Mouse (Mus musculus): ENCODE measurements at regions not wholly inside any gene's neighbourhood (a gene's known extent, or its start where the extent isn't known, plus 50 kb on each side); places are given as distances from the start of the nearest gene placed in this dataset.
A peak's percentile ranks its signal among the peaks of the same experiment; 100 is the strongest.
"Not testable (repeated sequence)": the region's sequence is repeated elsewhere in the genome, so short reads cannot be mapped to it uniquely, and the experiment has no call there.

GRCm38 (mm10) chr10:104592009-104592603, 398.3 kb downstream of the Gm4340 start:
- DNase-seq: no peak

DNA sequence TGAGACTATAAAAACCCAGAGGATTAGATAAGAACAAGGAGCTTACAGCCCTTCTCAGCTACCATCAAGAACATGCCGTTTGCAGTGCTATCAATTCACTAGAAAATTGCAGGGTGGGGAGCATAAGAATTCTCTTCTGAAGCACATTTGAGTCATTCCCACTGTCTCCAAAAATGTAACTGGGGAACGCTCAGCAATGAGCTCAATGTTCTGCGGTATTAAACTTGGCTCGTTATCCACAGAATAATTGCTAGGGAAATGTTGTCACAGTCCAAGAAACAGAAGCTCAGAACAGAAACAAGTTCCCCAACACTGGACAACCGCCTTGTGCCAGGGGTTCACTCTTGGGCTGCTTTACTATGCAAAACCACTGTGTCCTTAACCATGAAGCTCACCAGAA, 402.1 kb downstream of the Gm4340 start:
- DNase-seq: no peak

DNA sequence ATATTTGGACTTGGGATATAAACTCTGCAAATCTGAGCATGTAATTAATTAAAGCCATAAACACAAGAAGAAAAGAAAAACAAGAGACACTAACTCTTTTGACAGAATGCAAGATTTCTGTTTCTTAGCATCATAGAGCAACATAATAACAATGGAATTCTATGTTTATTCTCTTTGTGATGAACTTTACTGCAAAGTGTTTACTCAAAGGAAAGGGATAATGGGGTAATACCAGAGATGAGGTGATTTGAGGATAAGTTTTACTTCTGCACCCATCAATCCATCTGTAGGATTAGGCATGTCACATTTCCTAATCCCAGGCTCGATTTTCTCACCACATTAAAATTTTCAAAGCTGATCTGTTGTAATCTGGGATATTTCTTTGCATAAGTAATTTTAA, 433.8 kb downstream of the Gm4340 start:
- no peak for DNase-seq

- no peak for DNase-seq
Measured at GRCm38 (mm10) chr10:104651020-104651419, 457.2 kb downstream of the Gm4340 start.

DNA sequence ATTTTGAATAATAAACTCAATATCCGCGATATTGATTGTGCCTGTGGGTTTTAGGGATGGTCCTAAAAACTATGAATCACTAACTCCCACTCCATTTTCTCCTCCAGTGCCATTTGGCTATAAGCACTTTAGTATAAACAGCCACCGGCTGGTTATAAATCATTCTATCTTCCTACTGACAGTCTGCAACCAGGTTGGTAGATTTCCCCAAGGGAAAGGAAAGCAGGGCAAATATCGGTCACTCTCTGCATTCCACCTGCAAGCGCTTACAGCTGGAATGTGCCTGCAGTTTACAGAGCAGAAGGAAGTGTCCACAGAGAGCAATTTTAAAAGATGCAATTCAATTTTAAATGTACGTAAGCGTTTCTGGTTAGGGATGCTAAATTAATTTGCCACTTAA, 466.5 kb downstream of the Gm4340 start:
- no peak for DNase-seq

- peak; percentile 25 for DNase-seq
Measured at GRCm38 (mm10) chr10:104661672-104662071, 467.8 kb downstream of the Gm4340 start.

GRCm38 (mm10) chr10:104668286-104668685, 474.4 kb downstream of the Gm4340 start:
- no peak for DNase-seq

GRCm38 (mm10) chr10:104684717-104685336, 491.0 kb downstream of the Gm4340 start:
- no peak for DNase-seq

GRCm38 (mm10) chr10:104685857-104686256, 492.0 kb downstream of the Gm4340 start:
- no peak for DNase-seq

DNA sequence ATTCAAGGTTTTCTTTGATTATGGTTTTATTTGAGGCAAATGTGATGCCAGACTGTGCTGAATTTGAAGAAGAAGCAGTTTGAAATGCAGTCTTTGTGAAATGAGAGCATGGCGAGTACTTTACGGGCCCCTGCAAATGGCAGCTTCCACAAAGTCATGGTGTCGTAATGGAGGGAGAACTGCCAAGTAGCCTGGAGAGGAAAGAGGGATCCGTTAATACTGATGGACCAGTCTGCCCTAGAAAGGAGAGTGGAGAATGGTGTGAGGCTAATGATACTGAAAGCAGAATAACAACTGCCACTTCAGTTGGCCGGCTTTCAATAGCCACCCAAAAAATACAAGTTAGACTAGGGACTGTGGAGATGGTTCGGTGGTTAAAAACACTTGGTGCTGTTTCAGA, 492.8 kb downstream of the Gm4340 start:
- DNase-seq: no peak

DNA sequence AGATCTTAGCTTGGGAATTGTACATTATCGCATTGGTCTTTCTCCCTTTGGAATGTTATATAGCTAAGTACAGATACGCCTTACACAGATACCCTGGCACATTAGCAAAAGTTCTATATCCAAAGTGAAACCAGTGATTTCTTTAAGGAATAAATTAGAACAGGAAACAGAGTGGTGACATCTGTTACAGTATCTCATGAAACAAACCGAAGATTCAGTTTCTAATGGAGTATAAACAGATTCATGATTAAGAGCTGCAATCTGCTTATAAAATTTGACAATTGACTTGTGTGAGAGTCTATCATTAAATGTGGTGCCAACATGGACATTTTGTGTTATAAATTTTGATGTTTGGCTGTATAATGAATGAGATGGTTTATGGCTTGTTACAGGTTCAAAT, 501.1 kb downstream of the Gm4340 start:
- no peak for DNase-seq

GRCm38 (mm10) chr10:104708926-104709325, 515.1 kb downstream of the Gm4340 start:
- no peak for DNase-seq

- not testable (repeated sequence) for DNase-seq
Measured at GRCm38 (mm10) chr10:104713281-104713915, 519.6 kb downstream of the Gm4340 start.
